Mouse (Mus musculus): ENCODE measurements around the gene Sept8. TPM values are rescaled to one million over a fixed set of nuclear protein-coding genes. Genes with fewer than 3 reads are reported as not detected.

The Sept8 gene
- total RNA-seq, 1 experiment from 2014 or later, result 39.0 TPM

DNA sequence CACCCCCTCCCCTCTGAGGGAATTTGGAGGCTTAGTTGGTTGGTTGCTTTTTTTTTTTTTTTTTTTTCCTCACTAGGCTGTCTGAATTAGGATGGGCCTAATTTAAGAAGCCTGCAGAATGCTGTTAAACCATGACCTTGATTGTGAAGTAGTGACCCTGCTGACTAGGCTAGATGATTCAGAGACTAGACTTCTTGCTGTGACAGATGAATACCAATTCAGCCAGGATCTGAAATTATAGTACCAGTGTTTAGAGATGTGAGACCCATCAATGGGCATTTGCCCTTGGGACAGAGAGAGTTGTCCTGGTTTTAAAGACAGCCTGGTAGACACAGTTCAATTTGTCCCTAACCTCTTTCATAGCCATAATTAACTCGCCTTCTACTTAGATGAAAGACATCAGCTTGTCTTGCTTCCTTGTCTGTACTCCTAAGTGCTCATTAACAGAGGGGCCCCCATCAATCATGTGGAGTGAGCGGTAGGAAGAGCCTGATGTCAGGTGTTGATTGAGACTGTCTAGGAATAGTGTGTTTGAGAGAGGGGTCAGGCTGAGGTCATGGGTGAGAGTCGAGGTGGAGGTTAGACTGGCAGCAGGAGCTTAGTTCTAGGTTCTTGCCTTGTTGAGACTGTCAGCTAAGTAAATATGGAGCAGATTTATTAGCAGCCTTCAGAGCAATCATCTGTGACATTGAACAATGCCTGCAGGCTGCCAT, 25.7 kb upstream of the Sept8 start:
- no peak for DNase-seq

DNA sequence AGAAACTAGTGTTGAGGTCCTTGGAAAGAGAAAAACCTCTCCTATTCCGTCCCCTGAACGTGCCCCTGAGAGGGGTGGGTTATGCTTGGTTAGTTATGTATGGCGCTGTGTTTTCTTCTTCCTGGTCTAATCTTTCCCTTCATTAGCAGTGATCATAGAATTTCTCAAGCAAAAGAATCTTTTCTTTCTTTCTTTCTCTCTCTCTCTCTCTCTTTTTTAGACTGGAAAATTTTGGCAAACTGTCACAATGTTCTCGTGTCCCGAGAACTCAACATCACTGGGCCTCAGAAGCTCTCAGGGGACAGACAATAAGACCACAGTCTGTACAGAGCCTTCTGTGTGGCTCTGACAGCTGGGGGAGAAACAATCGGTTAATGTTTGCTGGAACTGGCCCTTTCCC, 23.6 kb upstream of the Sept8 start:
- DNase-seq, result no peak

DNA sequence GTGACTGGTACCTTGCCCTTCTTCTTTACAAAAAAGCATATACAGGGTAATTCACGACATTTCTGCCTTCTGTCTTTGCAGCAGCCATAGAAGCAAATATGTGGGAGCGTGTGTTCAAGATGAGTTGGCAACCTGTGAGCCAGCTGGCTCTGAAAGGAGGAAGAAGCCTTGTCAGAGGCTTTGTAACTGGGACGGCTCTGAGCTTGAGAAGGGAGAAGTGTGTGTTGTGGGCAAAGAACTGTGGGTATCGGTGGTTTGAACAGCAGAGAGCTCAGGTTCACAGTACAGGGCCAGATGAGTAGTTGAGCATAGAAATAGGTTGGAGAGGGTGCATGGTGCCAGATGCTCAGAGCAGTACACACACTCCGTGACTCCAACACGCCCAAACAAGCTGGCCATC, 22.1 kb upstream of the Sept8 start:
- no peak for DNase-seq

DNA sequence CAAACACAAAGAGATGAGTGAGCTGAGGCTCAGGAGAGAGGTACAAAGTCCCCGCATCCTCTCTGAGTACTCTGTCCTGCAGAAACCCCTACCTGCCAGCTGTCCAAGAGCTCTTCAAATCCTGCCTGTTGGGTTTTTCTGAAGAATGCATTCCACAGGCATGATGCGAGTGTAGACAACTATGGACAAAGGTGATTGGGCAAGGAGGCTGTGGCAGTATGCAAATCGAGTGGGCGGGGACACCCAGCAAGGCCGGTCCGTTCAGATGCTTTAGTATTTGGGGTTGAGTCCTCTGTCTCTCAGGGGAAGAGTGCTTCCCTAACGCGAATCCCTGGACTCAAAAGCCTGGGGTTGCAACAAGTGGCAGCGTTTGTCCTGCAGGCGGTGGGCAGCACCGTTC, 18.5 kb upstream of the Sept8 start:
- DNase-seq, result peak; percentile 42

DNA sequence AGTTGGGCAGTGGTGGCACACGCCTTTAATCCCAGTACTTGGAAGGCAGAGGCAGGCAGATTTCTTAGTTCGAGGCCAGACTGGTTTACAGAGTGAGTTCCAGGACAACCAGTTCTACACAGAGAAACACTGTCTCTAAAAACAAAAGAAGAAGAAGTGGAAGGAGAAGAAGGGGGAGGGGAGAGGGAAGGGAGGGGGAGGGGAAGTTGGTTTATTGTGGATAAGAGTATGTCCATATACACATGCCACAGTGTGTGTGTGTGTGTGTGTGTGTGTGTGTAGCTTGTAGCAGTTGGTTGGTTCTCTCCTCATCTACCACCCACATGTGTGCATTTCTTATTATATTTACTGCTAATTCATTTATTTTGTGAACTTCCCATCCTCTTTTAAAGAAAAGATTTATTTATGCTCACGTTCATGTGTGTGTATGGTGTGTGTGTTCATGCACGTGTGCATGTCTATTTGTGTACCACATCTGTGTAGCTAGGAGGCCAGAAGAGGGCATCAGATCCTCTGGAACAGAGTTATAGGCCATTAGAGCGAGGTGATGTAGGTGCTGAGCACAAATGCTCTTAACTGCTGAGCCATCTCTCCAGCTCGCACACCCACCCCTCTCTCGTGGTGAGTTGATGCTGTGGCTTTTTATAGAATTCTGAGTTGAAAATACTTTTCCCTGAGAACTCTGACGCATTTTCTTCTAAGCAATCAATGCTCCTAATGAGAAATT, 16.9 kb upstream of the Sept8 start:
- DNase-seq, result no peak

DNA sequence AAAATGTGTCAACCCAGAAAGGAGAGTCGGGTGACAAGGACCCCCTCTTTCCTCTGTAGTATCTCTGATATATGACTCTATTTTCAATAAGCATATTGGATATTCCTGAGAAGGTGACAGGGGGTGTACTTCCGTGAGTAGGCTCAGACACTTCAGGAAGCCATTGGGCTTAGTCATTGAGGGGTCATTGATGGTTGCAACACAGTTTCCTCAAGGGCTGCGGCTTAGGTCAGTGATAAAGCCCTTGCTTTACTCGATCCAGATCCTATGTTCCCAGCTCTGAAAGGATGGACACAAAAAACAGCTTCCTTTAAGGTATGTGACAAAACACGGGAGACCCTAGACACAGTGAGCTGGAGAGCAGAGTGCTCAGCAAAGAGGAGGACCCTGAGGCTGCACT, 15.3 kb upstream of the Sept8 start:
- DNase-seq, result no peak

DNA sequence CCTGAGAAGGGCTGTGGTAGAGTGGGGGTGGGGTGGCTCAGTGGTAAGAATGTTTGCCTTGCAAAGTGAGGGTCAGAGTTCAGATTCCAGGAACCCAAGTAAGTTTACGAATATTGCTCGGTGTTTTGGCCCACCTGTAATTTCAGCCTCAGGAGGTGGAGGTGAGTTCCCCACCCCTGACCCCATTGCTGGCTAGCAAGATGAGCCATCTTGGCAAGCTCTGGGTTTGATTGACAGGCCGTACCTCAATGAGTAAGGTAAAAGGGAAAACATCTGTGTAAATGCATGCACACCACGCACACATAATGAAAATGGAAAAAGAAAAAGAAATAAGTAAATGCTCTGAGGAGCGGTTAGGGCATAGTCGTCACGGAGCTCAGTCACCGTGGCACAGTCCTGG, 14.7 kb upstream of the Sept8 start:
- DNase-seq, result no peak

DNA sequence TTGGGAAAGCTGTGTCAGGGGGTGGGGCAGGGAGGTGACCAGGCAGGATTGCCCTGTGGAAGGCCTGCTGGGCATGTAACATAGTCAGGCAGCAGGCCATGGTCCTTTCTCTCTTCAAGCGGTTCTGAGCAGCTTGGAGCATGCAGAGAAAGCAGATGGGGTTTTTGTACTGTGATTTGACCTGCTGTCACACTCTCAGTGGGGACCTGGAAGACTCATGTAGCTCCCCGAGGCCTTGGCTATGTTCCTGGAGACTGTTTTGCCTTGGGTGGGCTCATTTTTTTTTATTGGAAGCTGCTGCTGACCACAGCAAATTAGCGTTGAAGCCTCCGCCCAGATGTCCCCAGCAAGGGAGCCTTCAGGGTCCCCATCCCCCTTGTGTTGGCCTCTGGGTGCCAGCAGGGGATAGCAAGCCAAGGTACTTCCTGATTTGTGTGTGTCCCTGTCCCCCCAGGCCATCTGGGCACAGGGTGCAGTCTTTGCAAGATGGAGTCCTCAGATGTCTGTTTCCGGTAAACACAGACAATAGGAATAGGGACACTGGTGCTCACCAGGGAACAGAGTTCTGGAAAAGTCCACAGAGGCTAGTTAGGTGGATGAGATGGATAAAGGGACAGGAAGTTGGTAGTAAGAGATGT, 13.9 kb upstream of the Sept8 start:
- no peak for DNase-seq

DNA sequence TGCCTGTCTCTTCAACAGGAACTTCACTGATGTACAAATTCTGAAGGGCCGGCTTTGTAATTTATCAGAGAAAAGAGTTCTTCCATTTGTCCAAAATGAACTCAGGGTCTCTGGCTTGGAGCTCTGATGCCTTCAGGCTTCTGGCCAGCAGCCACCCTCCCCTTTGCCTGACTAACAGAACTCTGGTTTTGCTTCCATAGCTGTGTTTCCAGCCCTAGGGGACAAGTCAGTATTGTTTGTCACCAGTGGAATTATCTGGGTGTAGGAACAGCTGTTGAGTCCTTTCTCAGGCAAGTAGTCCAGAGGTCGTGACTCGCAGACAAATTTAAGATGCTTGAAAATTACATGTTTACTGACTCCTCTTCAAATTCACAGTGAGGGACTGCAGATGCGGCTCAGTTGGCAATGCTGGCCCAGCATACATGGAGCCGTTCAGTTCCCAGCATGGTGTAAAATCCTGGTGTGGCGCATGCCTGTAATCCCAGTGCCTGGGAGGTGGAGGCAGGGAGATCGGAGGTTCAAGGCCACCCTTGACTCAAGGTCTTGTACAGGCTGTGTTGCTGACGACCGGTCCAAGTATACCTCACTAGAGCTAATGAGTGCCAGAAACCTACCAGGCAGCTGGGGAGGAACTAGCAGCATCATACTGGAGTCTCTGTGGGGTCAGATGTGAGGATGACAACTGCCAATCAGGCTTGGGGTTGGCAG, 11.8 kb upstream of the Sept8 start:
- no peak for DNase-seq

DNA sequence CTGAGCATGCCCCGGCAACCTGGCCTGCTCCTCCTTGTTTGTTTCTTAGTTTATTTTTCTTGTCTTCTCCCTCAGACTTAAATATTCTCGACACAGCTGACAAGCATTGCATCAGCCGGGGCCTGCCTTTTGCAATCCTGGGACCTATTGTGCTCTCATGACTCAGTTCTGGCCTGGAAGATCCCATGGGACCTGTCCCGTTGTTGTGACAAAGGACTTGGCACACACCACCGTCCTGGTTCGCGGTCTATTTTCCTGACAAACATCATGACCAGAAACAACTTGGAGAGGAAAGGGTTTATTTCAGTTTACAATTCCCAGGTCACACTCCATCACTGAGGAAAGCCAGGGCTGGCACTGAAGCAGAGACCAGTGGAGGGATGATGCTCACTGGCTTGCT, 10.9 kb upstream of the Sept8 start:
- DNase-seq, result peak; percentile 85

DNA sequence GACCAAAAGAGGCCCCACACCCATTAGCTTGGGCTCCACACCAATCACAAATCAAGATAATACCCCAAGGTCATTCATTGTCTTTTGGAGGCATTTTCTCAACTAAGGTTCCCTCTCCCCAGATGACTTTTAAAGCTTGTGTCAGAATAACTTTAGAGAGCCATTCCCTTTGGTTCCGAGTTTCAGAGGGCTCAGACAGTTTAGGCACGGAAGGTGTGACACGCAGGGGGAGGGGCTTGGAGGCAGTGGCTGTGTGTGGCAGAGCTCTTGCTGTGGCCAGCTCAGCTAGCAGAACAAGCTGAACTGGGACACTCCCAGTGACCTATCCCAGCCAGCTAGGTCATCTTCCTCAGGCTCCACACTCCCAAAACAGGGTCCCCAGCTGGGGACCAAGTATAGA, 10.5 kb upstream of the Sept8 start:
- DNase-seq, result no peak

DNA sequence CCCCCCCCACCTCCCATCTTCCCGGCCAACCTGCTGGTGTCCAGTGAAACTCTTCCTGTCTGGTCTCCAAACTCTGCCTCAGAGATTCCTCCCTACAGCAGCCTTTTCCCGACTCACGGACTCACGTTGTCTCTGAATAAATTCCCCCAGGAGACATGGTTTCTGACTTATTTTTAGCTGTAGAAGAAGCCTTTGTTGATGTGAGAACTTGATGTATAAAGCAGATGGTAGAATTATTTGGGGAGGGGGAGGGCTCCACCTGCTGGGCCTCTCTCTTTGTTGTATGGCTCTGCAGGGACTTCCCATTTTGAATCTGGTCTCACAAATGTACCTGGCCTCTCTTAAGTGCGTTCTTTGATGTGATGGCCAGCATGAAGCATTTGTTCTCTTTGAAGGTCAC, 8.7 kb upstream of the Sept8 start:
- DNase-seq, result no peak

DNA sequence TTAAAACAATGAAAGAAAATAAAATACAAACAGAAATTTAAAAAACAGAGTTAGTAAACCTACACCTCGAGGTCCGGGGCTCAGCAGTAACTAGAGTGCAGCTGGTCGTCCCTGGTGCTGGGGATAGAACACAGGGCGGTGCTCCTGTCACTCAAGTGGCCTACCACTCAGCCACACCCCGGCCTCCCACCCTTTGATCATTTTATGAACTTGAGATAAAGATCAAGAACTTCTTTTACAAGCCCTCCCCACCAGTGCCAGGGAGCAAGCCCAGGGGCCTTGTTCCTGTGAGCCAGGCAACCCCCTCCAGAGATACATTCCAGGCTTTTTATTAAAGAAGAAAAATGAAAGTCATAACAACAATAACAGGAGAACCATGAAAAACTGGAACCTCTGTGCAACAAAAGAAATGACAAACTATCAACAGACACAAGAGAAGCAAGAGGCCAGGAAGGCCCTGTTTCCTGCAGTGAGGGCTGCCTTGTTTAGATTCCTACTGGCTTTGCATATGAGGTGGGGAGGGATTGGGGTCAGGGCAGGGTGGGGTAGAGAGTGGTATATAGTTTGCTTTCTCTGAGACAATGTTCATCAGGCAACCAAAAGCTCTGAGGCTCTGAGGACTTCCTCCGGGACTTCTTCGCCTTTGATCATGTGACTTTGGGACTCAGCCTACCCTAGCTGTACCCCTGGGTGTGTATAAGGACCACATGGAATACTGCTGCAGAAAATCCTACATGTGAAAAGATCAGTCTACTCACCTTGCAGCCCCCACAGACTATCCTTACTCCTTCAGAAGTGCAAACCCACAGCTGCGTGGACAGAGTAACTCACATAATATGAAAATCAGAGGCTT, 2.1 kb upstream of the Sept8 start:
- no peak for DNase-seq

DNA sequence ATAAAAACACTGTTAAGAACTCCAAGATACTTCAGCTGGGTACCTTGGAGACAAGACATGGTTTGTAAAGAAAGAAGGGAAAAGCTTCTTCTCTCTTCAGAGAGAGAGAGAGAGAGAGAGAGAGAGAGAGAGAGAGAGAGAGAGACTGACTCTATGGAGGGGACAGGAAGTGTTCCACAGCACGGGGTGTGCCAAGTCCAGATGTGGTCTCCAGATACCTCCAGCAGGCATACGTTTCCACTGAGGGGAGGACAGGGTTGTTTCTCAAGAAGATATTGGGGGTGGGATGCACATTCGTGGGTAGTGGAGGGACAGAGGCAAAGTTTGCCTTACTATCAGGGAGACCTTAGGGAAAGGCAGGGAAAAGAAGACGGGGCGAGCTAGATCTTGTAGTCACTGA, 298 bp upstream of the Sept8 start:
- DNase-seq, result no peak

DNA sequence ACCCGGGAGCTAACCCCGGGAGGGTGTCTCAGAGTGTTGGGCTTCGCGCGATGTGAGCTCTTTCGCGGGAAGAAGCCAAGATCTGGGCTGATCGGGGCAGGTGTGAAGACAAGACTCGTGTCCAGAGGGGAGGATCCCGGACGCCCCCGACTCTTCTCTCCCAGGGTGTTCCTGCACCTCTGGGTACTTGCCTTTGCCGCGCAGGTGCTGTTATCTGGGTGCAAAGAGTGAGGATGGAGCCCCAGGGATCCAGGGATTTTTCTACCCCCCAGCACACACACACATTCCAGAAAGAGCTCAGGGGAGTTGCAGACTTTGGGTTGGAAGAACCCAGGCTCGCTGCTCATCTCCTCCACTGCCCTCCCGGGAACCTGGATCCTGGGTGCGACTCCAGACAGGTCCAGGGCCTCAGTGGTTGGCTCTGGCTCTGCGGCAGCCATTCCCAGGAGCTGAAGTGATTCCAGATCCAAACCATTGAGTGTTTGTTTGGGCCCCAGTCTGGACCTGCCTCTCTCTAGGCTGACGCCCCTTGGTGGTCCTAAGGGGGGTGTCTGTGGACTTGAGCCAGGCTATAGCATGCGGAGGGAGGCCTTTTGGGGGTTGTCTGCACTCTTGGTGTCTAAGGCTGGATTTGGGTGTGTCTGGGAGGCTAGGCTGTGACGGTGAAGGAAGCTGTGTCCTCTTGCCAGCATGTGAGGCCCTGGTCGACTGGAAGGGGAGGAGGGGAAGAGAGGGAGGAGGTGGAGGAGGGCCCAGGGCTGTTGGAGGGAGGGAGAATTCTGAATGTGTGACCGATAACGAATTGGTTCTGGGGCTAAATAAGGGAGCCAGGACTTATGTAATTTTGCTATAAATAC, 1.3 kb downstream of the Sept8 start:
- DNase-seq, result peak; percentile 65

DNA sequence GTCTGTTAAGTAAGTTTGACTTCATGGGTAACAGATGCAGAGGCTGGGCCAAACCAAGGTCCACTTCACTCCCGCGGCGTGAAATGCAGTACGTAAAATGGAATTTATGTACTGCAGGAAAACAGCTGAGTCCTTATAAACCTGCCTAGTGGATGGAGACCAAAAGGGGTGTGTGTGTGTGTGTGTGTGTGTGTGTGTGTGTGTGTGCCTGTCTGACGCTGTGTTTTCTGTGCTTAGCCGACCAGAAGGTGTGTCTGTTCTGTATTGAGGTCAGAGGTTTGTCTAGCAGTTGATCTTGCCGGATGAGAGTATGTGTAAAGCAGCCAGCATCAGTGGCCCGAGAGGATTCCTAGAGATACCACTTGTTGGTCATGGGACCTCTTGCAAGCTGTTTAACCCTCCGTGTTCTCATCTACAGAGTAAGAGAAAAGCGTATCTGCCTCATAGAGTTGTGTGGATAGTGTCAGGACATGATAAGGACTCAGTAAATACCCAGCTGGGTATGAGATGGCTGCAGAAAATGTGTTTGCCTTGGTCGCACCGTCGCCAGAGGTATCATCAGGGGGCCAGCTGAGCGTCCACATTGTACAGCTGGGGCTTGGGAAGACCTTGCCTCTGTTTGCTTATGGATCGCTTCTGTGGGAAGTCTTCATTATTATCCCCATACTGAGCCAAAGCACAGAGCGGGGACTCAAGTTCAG, 2.2 kb downstream of the Sept8 start:
- no peak for DNase-seq

DNA sequence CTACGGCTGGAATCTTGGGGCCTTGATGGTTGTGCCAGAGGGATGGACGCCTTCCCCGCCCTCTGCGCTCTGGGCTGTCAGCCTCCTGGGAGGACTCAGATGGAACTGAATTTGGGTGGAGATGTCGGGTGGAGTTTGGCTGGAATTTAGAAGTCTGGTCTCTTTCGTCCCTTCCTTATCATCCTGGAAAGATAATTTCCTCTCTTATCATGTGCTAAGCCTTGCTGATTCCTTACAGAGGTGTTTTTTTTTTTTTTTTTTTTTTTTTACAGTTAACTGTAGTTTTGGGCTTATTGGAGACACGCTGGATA, 2.7 kb downstream of the Sept8 start:
- DNase-seq, result no peak

DNA sequence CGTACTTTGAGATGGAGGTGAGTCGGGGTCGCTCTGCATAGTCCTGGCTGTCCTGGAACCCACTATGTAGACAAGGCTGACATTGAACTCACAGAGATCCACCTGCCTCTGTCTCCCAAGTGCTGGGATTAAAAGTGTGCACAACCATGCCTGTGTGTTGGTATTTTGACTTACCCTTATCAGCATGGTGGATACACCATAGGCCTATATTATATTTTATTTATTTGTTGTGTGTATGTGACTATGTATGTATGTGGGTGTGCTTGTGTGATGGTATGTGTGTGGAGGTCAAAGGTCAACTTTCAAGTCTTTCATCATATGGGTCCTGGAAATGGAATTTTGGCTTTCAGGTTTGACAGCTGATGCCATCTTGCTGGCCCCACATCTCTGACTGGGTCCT, 3.3 kb downstream of the Sept8 start:
- DNase-seq, result no peak

DNA sequence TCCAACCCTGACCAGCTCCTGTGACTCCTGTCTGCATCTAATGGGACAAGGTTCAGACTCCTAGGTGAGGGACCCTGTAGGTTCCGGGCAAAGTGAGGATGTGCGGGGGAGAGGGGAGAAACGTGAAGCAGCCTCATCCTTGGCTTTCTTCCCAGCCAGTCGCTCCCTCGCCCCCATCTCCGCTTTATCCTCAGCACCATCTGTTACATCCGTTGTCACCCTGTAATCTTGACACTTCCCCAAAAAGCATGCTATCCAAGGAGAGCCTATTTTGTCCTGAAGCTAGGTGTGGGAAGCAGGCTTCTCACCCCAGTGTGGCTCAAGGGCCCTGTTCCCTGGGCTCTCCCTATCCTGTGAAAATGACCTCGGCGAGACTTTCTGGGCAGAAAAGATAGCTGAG, 3.9 kb downstream of the Sept8 start:
- DNase-seq, result no peak

DNA sequence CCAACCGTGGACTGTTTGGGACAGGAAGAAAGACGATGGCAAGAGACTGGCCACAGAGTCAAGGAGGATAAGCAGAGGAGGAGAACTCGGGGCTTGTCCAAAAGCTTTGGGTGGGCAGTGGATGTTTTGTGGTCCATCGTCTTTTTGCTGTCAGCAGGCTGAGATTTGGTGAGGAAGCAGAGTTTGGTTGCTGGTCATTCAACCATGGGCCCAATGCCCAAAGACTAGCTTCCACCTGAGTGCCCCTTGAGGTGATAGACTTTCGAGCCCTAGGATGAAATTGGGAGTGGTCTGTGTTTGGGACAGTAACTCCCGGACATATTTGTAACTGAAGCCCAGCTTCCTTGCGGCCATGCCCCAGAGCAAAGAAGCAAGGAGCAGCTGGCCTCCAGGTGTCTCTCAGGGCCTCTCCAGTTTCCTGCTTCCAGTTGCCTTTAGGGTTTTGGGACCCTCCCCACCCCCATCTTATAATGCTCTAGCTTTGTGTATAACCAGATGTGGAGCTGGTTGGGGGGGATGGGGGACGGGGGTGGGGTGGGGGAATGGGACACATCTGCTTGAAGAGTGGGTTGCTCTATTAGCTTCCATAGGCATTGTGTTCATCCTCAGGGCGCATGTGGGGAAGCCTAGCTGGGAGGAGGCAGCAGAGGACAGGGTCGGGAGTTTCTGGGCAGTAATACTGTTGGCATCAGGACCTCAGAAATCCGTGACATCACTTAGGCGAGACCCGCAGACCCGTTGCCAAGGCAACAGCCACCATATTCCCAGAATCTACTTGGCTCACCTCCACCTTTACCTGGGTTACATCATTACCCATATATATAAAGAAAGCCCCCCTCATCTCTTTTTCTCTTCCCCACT, 4.7 kb downstream of the Sept8 start:
- DNase-seq, result no peak
